Mouse (Mus musculus) CD8-positive naive resting alpha-beta T cell, adult 2 months (primary cell): Measurements from ENCODE around the gene Cd99l2.
"Not testable (repeated sequence)": the region's sequence is repeated elsewhere in the genome, so short reads cannot be mapped to it uniquely, and the experiment has no call there.

ENCODE experiments used
- DNase-seq, 2 experiments: peaks; one replicate each; pipeline ENCODE4 v3.0.0; 2022; ENCODE audit warnings: low read depth in 2 of 2, low spot score in 2 of 2

The Cd99l2 gene

GRCm38 (mm10) chrX:71492634-71493278 lies at the start of gene Cd99l2:
Gene Cd99l2 (minus strand): TSS chrX:71492849.
- peak; percentile 71 to 75 for DNase-seq

- DNase-seq = no peak
Observed at GRCm38 (mm10) chrX:71540821-71541510, 48.3 kb upstream of the Cd99l2 start.

- DNase-seq = no peak
Observed at GRCm38 (mm10) chrX:71537791-71538190, 45.1 kb upstream of the Cd99l2 start.

- DNase-seq = no peak
Observed at GRCm38 (mm10) chrX:71534102-71534501, 41.5 kb upstream of the Cd99l2 start.

GRCm38 (mm10) chrX:71532635-71533034 lies 40.0 kb upstream of the Cd99l2 start:
- DNase-seq = no peak

GRCm38 (mm10) chrX:71528646-71529045 lies 36.0 kb upstream of the Cd99l2 start:
- no peak for DNase-seq

GRCm38 (mm10) chrX:71528150-71528549 lies 35.5 kb upstream of the Cd99l2 start:
- DNase-seq = no peak

GRCm38 (mm10) chrX:71527461-71527860 lies 34.8 kb upstream of the Cd99l2 start:
- DNase-seq = no peak

- no peak for DNase-seq
Observed at GRCm38 (mm10) chrX:71525593-71526299, 33.1 kb upstream of the Cd99l2 start.

- no peak for DNase-seq
Observed at GRCm38 (mm10) chrX:71524310-71524709, 31.7 kb upstream of the Cd99l2 start.

- no peak for DNase-seq
Observed at GRCm38 (mm10) chrX:71522889-71523288, 30.2 kb upstream of the Cd99l2 start.

GRCm38 (mm10) chrX:71519252-71519651 lies 26.6 kb upstream of the Cd99l2 start:
- DNase-seq = no peak

GRCm38 (mm10) chrX:71506591-71506990 lies 13.9 kb upstream of the Cd99l2 start:
- not testable (repeated sequence) for DNase-seq

GRCm38 (mm10) chrX:71493279-71493656 lies 619 bp upstream of the Cd99l2 start:
- no peak for DNase-seq

GRCm38 (mm10) chrX:71491931-71492633 lies 567 bp downstream of the Cd99l2 start:
- no peak for DNase-seq

- DNase-seq = no peak
Observed at GRCm38 (mm10) chrX:71489353-71489752, 3.3 kb downstream of the Cd99l2 start.

GRCm38 (mm10) chrX:71482244-71482643 lies 10.4 kb downstream of the Cd99l2 start:
- DNase-seq = no peak

- no peak for DNase-seq
Observed at GRCm38 (mm10) chrX:71475992-71476391, 16.7 kb downstream of the Cd99l2 start.

GRCm38 (mm10) chrX:71475497-71475896 lies 17.2 kb downstream of the Cd99l2 start:
- no peak for DNase-seq

- DNase-seq = no peak
Observed at GRCm38 (mm10) chrX:71475084-71475483, 17.6 kb downstream of the Cd99l2 start.

GRCm38 (mm10) chrX:71474296-71474956 lies 18.2 kb downstream of the Cd99l2 start:
- DNase-seq = no peak
